Mouse (Mus musculus) heart, postnatal 10 days (tissue): Measurements from ENCODE around the gene Olfr329-ps. TPM values are rescaled to one million over a fixed set of nuclear protein-coding genes. Genes with fewer than 3 reads are reported as not detected.
A peak's percentile ranks its signal among the peaks of the same experiment; 100 is the strongest.
"Not testable (repeated sequence)": the region's sequence is repeated elsewhere in the genome, so short reads cannot be mapped to it uniquely, and the experiment has no call there.

ENCODE experiments used
- DNase-seq, 2 experiments: peaks; one replicate each; pipeline ENCODE4 v3.0.0; 2021
- intact Hi-C: fragments of 180-260 bp; cut with DNase I; formaldehyde crosslinking; loops from one replicate; pipeline ENCODE4 v1.15.1; 2025
- total RNA-seq, 2 experiments: library from RNA; stranded (reverse); gene quantifications; 2 replicates each; pipeline ENCODE4 v1.2.3; 2021

Olfr329-ps gene
- not detected for total RNA-seq

DNA sequence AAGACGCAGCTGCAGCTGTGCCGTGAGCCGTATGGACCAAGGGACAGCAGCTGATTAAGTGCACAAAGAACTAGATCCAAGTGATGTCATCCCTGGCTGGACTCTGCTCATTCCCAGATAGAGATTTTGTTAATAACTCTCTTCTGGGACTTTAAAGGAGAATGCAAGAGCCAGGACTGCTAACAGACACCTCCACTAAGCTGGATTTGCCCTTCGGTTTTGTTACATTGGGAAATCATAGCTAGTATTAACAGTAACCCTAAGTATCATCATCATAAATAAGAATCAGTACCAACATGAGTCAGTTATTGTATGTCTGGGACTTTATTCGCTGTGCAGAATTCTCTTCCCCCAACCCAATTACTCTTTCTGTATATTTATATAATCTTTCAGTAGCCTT, at the start of gene Olfr329-ps:
Gene Olfr329-ps (minus strand): TSS at position 101 of the 400 bp plus-strand sequence.
- intact Hi-C loops, result no loop called here
- DNase-seq, result peak; percentile 6 to 22

DNA sequence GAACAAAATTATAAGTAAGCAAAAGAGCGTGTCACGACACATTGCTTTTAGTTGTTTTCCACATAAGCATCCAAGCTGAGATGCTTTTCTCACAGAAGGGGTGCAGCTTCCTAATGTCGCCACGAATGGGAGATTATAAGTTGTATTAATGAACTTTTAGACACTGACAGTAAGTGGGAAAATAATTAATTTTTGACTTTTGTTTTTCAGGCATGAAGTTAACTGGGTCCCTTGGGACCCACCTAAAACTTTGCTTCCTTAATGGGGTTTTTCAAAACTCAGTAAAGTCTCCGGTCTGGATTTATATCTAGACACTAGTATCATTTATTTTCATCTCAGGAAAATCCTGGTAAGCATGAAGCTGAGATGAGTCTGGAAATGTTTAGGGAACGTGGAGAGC, 48.6 kb upstream of the Olfr329-ps start, which contains the start of gene Olfr324:
Gene Olfr324 (plus strand): TSS at position 301 of the 400 bp plus-strand sequence.
- DNase-seq, result no peak
- intact Hi-C loops, result no loop called here

DNA sequence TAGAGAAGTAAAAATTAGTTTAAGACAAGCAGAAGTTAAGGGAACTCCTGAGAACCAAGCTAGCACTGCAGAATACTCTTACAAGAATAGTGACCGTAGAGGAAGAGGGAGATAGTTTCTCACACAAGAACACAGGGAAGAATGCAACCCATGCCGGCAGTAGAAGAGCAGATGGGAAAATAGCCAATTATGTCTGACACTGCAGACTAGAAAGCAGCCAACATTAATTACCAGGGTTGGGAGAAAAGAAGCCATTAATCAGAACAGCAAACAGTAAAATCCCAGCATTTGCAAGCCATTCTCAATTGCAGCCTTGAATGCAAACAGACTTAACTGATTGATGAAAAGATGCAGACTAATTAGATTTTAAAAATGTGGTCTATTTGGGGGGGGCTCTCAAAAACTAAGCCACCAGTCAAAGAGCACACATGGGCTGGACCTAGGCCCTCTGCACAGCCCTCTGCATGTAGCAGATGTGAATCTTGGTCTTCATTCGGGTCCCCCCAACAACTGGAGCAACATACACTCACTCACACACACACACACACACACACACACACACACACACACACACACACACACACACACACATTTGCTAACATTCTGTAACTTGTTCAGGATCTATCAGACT, 42.5 kb upstream of the Olfr329-ps start:
- no peak for DNase-seq
- intact Hi-C loops, result loop anchor here (2.0 to 5.0 kb wide), 3 partner anchors 186 to 351 kb away; no protein-coding TSS in a partner anchor

DNA sequence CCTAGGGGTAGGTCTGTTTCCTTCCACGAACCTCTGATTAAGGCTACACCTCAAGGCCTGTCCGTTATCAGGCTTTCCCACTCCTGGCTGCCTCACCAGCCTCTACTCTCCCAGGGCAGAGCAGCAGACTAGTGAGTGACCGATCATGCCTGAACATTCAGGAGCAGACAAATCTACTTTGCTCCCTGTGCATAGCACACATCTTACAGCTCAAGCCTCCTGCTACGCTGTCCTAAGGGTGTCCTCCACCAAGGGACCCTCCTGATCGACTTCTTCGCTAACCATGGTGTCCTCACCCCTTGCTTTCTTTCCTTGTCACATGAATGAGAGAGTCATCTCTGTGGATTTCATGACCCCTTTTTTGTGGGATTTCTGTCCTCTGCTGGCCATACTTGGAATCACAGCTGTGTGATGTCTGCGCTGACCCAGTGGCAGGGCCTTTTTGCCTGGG, 41.7 kb upstream of the Olfr329-ps start:
- intact Hi-C loops, result loop anchor here (2.0 to 5.0 kb wide), 3 partner anchors 185 to 351 kb away; no protein-coding TSS in a partner anchor
- DNase-seq, result peak; percentile 35 to 71

DNA sequence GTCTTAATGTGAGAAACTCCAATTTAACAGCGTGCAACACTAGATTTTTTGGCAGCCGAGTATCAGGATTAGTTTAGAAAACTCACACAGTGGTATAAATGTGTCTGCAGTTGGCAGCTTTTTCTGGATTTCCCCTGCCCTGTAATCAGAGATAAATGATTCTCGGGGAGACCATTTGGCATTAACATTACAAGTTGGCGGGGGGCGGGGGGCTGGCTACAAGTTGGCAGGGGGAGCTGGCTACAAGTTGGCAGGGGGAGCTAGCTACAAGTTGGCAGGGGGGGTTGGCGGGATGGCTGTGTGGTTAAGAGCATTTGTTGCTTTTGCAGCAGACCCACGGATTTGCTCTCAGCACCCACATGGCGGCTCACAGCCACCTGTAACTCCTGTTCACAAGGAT, 32.4 kb upstream of the Olfr329-ps start:
- intact Hi-C loops, result no loop called here

DNA sequence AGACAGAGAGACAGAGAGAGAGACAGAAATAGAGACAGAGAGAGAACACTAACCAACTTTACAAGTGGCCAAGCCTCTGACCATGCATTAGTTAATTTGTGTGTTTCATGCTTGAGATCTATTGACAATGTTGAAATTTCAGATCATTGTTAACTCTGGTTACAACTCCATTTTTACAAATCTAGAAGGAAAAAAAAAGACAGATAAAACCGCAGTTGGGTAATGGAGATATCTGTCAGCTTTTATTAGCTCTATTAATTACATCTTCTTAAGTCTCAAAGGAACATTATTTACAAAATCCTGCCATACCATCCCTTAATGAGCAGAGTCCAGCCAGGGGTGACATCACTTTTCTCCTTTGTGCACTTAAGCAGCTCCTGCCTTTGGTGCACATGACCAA, 31.2 kb upstream of the Olfr329-ps start, which contains the start of gene Olfr325:
Gene Olfr325 (plus strand): TSS at position 301 of the 400 bp plus-strand sequence.
- intact Hi-C loops, result no loop called here
- no peak for DNase-seq

More for the DNA sequence above, 32.4 kb upstream of the Olfr329-ps start:
- no peak for DNase-seq

DNA sequence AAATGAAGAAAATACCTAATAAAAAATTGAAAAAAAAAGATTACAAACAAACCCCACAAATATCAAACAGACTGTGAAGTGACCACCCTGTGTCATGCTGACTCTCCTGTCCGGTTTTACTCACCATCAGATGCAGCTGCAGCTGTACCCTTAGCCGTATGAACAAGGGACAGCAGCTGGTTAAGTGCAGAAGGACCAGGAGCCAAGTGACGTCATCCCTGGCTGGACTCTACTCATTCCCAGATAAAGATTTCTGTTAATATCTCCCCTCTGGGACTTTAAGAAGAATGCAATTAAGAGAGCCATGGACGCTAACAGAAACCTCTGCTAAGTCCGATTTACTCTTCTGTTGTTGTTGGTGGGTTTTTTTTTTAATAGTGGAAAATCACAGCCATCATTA, 24.2 kb upstream of the Olfr329-ps start, which contains the start of gene Olfr224:
Gene Olfr224 (minus strand): TSS at position 149 of the 400 bp plus-strand sequence.
- DNase-seq, result peak; percentile 27 to 49
- intact Hi-C loops, result no loop called here

DNA sequence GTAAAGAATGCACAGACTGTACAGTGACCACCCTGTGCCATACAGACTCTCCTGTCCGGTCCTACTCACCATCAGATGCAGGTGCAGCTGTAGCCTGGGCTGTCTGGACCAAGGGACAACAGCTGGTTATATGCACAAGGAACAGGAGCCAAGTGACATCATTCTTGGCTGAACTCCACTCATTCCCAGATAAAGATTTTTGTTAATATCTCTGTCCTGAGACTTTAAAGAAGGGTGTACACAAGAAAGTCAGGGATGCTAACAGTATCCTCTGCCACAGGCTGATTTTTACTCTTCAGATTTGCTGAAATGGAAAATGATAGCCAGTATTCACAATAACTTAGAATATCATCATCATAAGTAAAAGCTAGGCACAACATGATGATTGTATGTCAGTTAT, 9.3 kb upstream of the Olfr329-ps start, which contains the start of gene Olfr328:
Gene Olfr328 (minus strand): TSS at position 101 of the 400 bp plus-strand sequence.
- intact Hi-C loops, result no loop called here
- no peak for DNase-seq

DNA sequence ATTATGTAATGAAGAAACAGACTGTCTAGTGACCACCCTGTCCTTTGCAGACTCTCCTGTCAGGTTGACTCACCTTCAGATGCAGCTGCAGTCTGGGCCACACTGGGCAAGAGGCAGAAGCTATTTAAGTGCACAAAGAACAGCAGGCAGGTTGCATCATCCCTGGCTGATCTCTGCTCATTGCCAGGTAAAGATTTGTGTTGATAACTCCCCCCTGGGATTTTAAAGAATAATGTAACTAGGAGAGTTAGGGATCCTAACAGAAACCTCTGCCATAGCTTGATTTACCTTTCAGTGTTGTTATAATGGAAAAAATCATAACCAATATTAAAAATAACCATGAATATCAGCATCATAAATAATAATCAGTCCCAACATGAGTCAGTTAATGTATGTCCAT, 11.5 kb downstream of the Olfr329-ps start, which contains the start of gene Olfr330:
Gene Olfr330 (minus strand): TSS at position 101 of the 400 bp plus-strand sequence.
- DNase-seq, intact Hi-C loops: not testable (repeated sequence)

DNA sequence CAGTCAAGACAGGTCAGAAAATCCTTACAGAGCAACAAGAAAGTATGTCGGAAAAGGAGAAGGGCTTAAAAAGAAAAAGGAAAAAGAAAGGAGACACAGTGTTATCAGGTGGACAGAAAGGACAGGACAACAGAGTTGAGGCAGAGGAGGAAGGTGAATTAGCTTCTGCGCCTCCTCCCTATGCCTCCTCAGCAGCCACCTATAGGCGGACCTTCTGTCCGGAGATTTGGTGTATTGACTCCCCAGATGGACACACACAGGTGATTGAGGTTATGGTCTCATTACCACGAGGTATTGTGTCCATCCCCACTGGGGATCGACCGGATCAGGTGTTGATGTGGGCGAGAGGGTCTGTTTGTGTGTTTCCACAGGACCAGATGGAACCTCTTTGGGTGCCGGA, 26.5 kb downstream of the Olfr329-ps start:
- DNase-seq, result peak; percentile 4 to 8
- intact Hi-C loops, result not testable (repeated sequence)

DNA sequence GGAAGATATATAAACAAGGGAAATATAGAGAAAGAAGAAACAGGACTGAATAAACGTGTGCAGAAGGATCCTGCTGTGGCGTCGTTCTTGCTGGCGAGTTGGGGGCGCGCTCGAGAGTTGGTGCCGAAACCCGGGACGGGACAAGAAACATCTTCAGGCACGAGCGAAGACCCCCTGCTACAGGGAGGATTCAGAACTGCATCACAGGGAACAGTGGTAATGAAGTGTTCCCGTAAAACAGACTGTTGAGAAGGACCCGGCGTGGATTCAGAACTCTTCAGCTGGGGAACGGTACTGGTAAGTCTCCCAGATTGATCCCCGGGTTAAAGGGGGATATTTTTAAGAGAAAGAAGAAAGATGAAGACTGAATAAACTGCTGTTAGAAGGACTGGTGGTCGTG, 27.3 kb downstream of the Olfr329-ps start:
- intact Hi-C loops, result not testable (repeated sequence)
- peak; percentile 39 to 59 for DNase-seq

DNA sequence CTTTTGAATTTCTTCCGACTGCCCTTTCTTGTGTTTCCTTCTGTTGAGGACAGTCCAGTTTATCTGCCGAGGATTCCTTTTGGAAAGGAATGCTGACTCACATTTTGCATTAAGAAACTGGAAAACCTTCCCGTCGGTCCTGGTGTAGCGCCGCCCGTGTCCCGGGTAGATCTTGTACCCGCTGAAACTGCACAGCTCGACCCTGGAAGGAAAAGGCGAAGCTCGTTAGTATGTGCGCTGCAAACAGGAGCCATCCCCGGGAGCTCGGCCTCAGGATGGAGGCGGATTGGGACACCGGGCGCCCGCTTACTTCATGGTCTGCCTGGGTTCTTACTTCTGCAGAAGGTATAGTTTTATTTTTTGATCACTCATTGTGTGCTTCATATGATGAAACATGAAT, 37.2 kb downstream of the Olfr329-ps start:
- DNase-seq, intact Hi-C loops: not testable (repeated sequence)

DNA sequence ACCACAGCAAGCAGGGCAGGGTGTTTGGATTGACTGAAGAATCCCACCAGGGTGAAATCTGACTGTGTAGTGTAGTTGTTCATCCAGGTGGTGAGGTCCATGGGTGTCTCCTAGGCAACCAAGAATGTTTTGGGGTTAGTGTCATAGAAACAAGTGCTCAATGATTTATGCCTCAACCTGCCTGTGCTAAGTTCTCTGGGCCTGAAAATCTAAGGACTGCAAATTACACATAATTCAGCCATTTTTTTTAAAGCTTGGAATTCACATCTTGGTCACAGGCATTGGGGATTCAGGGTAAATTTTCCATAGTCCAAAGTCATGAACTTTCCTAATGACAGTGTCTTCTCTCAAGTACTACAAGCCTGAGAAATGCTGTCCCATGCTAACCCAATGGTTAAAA, 43.8 kb downstream of the Olfr329-ps start, which contains the start of gene Olfr331:
Gene Olfr331 (minus strand): TSS at position 101 of the 400 bp plus-strand sequence.
- DNase-seq, intact Hi-C loops: not testable (repeated sequence)

DNA sequence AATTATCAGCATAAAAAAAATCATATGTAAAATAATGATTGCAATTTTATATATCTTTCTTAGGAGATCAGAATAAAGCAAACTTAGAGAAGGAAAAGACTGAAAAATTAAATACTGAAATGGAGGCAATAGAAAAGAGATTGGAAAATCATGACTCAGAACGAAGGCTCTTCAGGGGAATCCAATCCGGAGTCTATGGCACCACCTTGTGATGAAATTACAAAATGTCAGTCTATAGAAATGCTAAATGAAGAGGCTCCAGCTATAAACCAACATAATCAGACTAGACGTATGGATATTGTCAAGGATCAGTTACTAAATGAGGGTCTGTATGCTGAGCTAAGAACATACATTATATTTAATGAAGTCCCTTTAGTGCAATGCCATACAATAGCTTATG, 46.9 kb downstream of the Olfr329-ps start:
- peak; percentile 10 to 18 for DNase-seq
- intact Hi-C loops, result loop anchor here (1.0 to 2.0 kb wide), 2 partner anchors 96 to 198 kb away; no protein-coding TSS in a partner anchor

DNA sequence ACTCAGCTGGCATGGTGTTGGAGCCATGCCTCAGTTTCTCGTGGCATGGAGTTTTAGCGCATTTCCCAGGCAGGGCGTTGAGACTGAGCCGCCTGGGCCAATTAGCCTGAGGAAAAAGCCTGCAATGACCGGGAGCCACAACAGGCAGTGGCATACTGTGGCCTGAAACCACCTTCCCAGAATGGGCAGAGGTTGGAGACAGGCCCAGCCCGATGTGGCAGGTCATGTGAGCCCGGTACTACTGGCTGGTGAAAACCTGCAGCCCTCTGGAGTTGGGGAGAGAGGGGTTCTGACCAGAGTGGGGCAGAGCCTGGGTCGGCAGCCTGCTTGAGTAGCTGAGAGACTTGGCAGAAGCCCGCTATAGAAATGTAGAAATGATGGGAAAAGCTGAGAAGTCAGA, 47.5 kb downstream of the Olfr329-ps start:
- intact Hi-C loops, result loop anchor here (1.0 to 2.0 kb wide), 2 partner anchors 96 to 197 kb away; no protein-coding TSS in a partner anchor

DNA sequence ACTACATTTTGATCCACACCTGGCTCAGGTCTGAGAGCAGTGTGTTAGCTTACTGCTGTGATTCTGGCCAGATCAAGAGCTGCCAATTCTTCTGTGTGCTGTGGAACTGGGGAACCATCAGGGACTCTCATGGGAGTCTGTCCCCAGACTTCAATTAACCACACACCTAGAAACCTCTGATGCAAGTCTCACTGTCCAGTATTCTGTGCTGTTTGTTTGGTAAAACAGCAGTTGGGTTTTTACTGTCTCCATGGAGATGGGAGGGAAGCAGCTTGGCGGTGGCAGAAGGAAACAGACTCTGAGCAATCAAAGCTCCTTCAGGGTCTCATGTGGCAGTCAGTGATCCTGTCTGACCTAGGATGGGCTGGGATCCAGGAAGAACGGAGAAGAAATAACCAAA, 53.8 kb downstream of the Olfr329-ps start, which contains the start of gene Olfr332:
Gene Olfr332 (minus strand): TSS at position 101 of the 400 bp plus-strand sequence.
- intact Hi-C loops, result no loop called here
- DNase-seq, result no peak

More for the DNA sequence above, 47.5 kb downstream of the Olfr329-ps start:
- DNase-seq, result peak; percentile 68

Other genes with a start within 250 kb of the Olfr329-ps start
- gene Zfp692, start 239.4 kb downstream of the Olfr329-ps start, total RNA-seq, result 1 to 10 TPM; 4.5 TPM
- gene Zfp672, start 216.1 kb downstream of the Olfr329-ps start, total RNA-seq, result 10 to 100 TPM; 48.5 to 51.4 TPM
- gene Sh3bp5l, start 215.7 kb downstream of the Olfr329-ps start, total RNA-seq, result 10 to 100 TPM; 44.3 to 44.8 TPM
- under 1 TPM in 1 of 2 experiments, not detected in 1; 0.22 TPM for gene Lypd8, start 167.4 kb downstream of the Olfr329-ps start, total RNA-seq
- not detected for gene 1810065E05Rik, start 125.3 kb downstream of the Olfr329-ps start, total RNA-seq
- not detected for gene Gm12253, start 113.9 kb downstream of the Olfr329-ps start, total RNA-seq
- gene Lypd9, start 93.5 kb downstream of the Olfr329-ps start, total RNA-seq, result not detected
- gene Olfr30, start 84.2 kb downstream of the Olfr329-ps start, total RNA-seq, result not detected
- gene Olfr332, start 53.9 kb downstream of the Olfr329-ps start, total RNA-seq, result not detected
- gene Olfr331, start 43.9 kb downstream of the Olfr329-ps start, total RNA-seq, result not detected
- gene Olfr330, start 11.6 kb downstream of the Olfr329-ps start, total RNA-seq, result not detected
- under 1 TPM in 1 of 2 experiments, not detected in 1; 0.07 TPM for gene Olfr328, start 9.2 kb upstream of the Olfr329-ps start, total RNA-seq
- not detected for gene Olfr224, start 24.1 kb upstream of the Olfr329-ps start, total RNA-seq
- gene Olfr325, start 31.3 kb upstream of the Olfr329-ps start, total RNA-seq, result not detected
- not detected for gene Olfr324, start 48.7 kb upstream of the Olfr329-ps start, total RNA-seq
- under 1 TPM; 0.52 to 0.79 TPM for gene 2210407C18Rik, start 69.7 kb upstream of the Olfr329-ps start, total RNA-seq
- gene Olfr323, start 84.1 kb upstream of the Olfr329-ps start, total RNA-seq, result not detected
- under 1 TPM in 1 of 2 experiments, not detected in 1; 0.12 TPM for gene Trim58, start 94.0 kb upstream of the Olfr329-ps start, total RNA-seq
- gene Olfr322, start 112.4 kb upstream of the Olfr329-ps start, total RNA-seq, result not detected
- not detected for gene Olfr320, start 134.7 kb upstream of the Olfr329-ps start, total RNA-seq
- not detected for gene Olfr319, start 152.7 kb upstream of the Olfr329-ps start, total RNA-seq
- gene Olfr318, start 177.6 kb upstream of the Olfr329-ps start, total RNA-seq, result not detected
- not detected for gene Olfr317, start 192.8 kb upstream of the Olfr329-ps start, total RNA-seq
- not detected for gene Olfr316, start 206.3 kb upstream of the Olfr329-ps start, total RNA-seq
- gene Olfr315, start 226.8 kb upstream of the Olfr329-ps start, total RNA-seq, result not detected
- gene Olfr314, start 236.5 kb upstream of the Olfr329-ps start, total RNA-seq, result not detected